30 mouse cellular contexts compared by ENCODE assay signal in the genomic region with DNA sequence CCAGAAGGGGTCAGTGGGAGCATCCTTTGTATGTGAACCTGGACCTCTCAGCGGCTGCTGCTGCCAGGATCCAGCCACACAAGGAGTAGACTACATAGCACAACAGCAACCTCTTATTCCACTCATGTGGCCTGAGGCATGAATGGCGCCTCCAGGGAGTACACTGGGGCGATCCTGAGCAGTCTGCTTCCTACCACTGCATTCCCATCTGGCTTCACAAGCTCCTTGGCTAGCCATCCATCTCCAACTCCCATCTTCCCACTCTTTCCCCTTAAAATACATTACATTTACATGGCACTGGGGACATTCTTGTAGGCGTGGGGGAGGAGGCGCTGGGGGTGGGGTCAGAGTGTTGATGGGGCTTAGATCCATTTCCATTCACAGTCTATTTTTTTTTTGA. TPM values are rescaled to one million over a fixed set of nuclear protein-coding genes. Genes with fewer than 3 reads are reported as not detected.
"Had no signal": no experiment of that assay in that cellular context is flagged by ENCODE, and none has a peak within 500 bp of the region (broad histone marks: within the 10 kb centered on the region; RNA-seq: fewer than 3 reads in every experiment).

No protein-coding gene starts in this region.

- H3K27ac ChIP-seq: limb, embryonic 10.5 days; limb, embryonic 13.5 days; liver, embryonic 13.5 days; midbrain, embryonic 15.5 days; neural tube, embryonic 12.5 days; neural tube, embryonic 15.5 days; stomach, embryonic 15.5 days had no signal

- H3K36me3 ChIP-seq: limb, embryonic 10.5 days; limb, embryonic 13.5 days; liver, embryonic 13.5 days; midbrain, embryonic 15.5 days; neural tube, embryonic 12.5 days; neural tube, embryonic 15.5 days; stomach, embryonic 15.5 days had no signal

- DNase-seq: kidney, adult 18-20 months; kidney, adult 9 months; kidney, postnatal 14 days; kidney, postnatal 4 days; liver; liver, embryonic 13.5 days; lung, adult 2 months; lung, postnatal 14 days; lung, postnatal 4 days; spleen, adult 18-20 months; thymus, adult 18-20 months; thymus, postnatal 36 days had no signal

- H3K27me3 ChIP-seq: liver, embryonic 13.5 days; midbrain, embryonic 15.5 days; neural tube, embryonic 12.5 days; neural tube, embryonic 15.5 days; stomach, embryonic 15.5 days had no signal

- H3K4me3 ChIP-seq: limb, embryonic 10.5 days; limb, embryonic 13.5 days; liver, embryonic 13.5 days; midbrain, embryonic 15.5 days; neural tube, embryonic 12.5 days; neural tube, embryonic 15.5 days; stomach, embryonic 15.5 days had no signal

- H3K4me1 ChIP-seq: liver, embryonic 13.5 days; midbrain, embryonic 15.5 days; neural tube, embryonic 15.5 days; stomach, embryonic 15.5 days had no signal

- ATAC-seq: intestine, embryonic 16.5 days; midbrain, embryonic 15.5 days had no signal

- H3K9ac ChIP-seq: limb, embryonic 13.5 days; liver, embryonic 13.5 days; midbrain, embryonic 15.5 days; neural tube, embryonic 12.5 days; neural tube, embryonic 15.5 days; stomach, embryonic 15.5 days had no signal

- H3K4me2 ChIP-seq: limb, embryonic 13.5 days; liver, embryonic 13.5 days; midbrain, embryonic 11.5 days; midbrain, embryonic 15.5 days; neural tube, embryonic 12.5 days; neural tube, embryonic 15.5 days; stomach, embryonic 15.5 days had no signal

- H3K9me3 ChIP-seq: limb, embryonic 10.5 days; limb, embryonic 13.5 days; liver, embryonic 13.5 days; midbrain, embryonic 15.5 days; neural tube, embryonic 15.5 days; stomach, embryonic 15.5 days had no signal

RNA-seq across cellular contexts. Expression of a gene that starts 54.6 kb away (rescaled TPM):
- total RNA-seq: layer of hippocampus, adult 18-20 months; layer of hippocampus, postnatal 14 days; left cerebral cortex, adult 8-10 months; left cerebral cortex, postnatal 14 days; megakaryocyte progenitor cell, adult 5-6 weeks; megakaryocyte-erythroid progenitor cell, adult 5-6 weeks had no signal
- polyA plus RNA-seq: intestine, embryonic 16.5 days; kidney, embryonic 16.5 days; limb, embryonic 10.5 days; limb, embryonic 13.5 days; liver, embryonic 13.5 days; liver, embryonic 16.5 days; lung, adult 2 months; lung, embryonic 16.5 days; midbrain, embryonic 11.5 days; midbrain, embryonic 15.5 days; neural tube, embryonic 12.5 days; neural tube, embryonic 15.5 days; stomach, embryonic 15.5 days; urinary bladder, adult 2 months had no signal
